Mouse (Mus musculus) liver, embryonic 12.5 days (tissue): ENCODE measurements around the gene Dync1i1. TPM values are rescaled to one million over a fixed set of nuclear protein-coding genes. Genes with fewer than 3 reads are reported as not detected.
"Not testable (repeated sequence)": the region's sequence is repeated elsewhere in the genome, so short reads cannot be mapped to it uniquely, and the experiment has no call there.

ENCODE experiments used
- ATAC-seq: fragments of 200-750 bp; cut with Nextera tagmentation; 2 replicates; pipeline ENCODE4 v1.8.0; 2017; ENCODE audit warnings: moderate number of reproducible peaks, mild to moderate bottlenecking, moderate library complexity
- H3K27ac ChIP-seq: fragments of 300-500 bp; sonication (generic); 2 replicates; pipeline ENCODE4 v1.5.1; 2016; ENCODE audit warnings: mild to moderate bottlenecking
- H3K27me3 ChIP-seq: fragments of 300-500 bp; sonication (generic); replicated peaks from 2 replicates; pipeline ENCODE4 v1.6.1; 2016; ENCODE audit warnings: mild to moderate bottlenecking, moderate library complexity
- H3K36me3 ChIP-seq: fragments of 300-500 bp; sonication (generic); 2 replicates; pipeline ENCODE4 v1.6.1; 2016; ENCODE audit warnings: mild to moderate bottlenecking, moderate library complexity
- H3K4me1 ChIP-seq: fragments of 300-500 bp; sonication (generic); 2 replicates; pipeline ENCODE4 v1.6.1; 2016
- H3K4me2 ChIP-seq: fragments of 300-500 bp; sonication (generic); 2 replicates; pipeline ENCODE4 v1.6.1; 2016; ENCODE audit warnings: mild to moderate bottlenecking, moderate library complexity
- H3K4me3 ChIP-seq: fragments of 300-500 bp; sonication (generic); 2 replicates; pipeline ENCODE4 v1.5.1; 2016; ENCODE audit warnings: mild to moderate bottlenecking, moderate library complexity
- H3K9ac ChIP-seq: fragments of 300-500 bp; sonication (generic); 2 replicates; pipeline ENCODE4 v1.6.1; 2016; ENCODE audit warnings: mild to moderate bottlenecking, moderate library complexity
- H3K9me3 ChIP-seq: fragments of 300-500 bp; sonication (generic); replicated peaks from 2 replicates; pipeline ENCODE4 v1.6.1; 2016; ENCODE audit warnings: mild to moderate bottlenecking, moderate library complexity
- WGBS: fragments of 180-500 bp; shearing (Covaris S2); methylation state at CpG from one replicate; pipeline ENCODE4 v1.1.7; 2016; ENCODE audit not compliant: insufficient replicate concordance; 5-methylcytosine and 5-hydroxymethylcytosine counted together
- polyA plus RNA-seq: library from polyadenylated mRNA; unstranded; fragments of >200 nt; fragmentation: Nextera tagmentation; extraction: Ambion mirVana; gene quantifications from 2 replicates; pipeline ENCODE4 v1.2.1, GENCODE M21; 2016

Gene Dync1i1
- polyA plus RNA-seq = 0.15 and 0.31 TPM in 2 replicates

GRCm38 (mm10) chr6:5725611-5726236 lies at the start of gene Dync1i1:
Gene Dync1i1, plus strand, starts transcription at chr6:5725639.
- Histone ChIP-seq H3K4me1 (peaks cover 4% of the 10 kb centered on the region; the same call in 1 of the 2 replicates), H3K27ac (no peak within 1 kb of the TSS), H3K27me3 (peaks cover 25% of the 10 kb centered on the region), H3K9me3 (no peaks in the 10 kb centered on the region), H3K4me2 (peak within 1 kb of the TSS; percentile 62), H3K9ac (no peak within 1 kb of the TSS), H3K36me3 (no peaks in the 10 kb centered on the region), H3K4me3 (peak within 1 kb of the TSS; percentile 38)
- WGBS = 1% methylated on average over 40 of the region's 40 CpGs
- ATAC-seq = peak; percentile 52; the same call in 1 of the 2 replicates

- Histone ChIP-seq H3K4me3 (no peak overlapping the region), H3K9me3 (no peaks in the 10 kb centered on the region), H3K27ac (no peak overlapping the region), H3K4me2 (no peak overlapping the region), H3K36me3 (no peaks in the 10 kb centered on the region), H3K27me3 (no peaks in the 10 kb centered on the region), H3K4me1 (no peaks in the 10 kb centered on the region), H3K9ac (no peak overlapping the region)
- 74% methylated on average over 3 of the region's 3 CpGs for WGBS
- ATAC-seq = no peak
Observed at GRCm38 (mm10) chr6:5679738-5680137, 45.7 kb upstream of the Dync1i1 start.

GRCm38 (mm10) chr6:5701826-5702225 lies 23.6 kb upstream of the Dync1i1 start:
- H3K9me3 ChIP-seq = no peaks in the 10 kb centered on the region
- H3K4me1 ChIP-seq = no peaks in the 10 kb centered on the region
- H3K27ac ChIP-seq = no peak overlapping the region
- no peak overlapping the region for H3K9ac ChIP-seq
- H3K27me3 ChIP-seq = no peaks in the 10 kb centered on the region
- no peaks in the 10 kb centered on the region for H3K36me3 ChIP-seq
- 70% methylated on average over 2 of the region's 2 CpGs for WGBS
- ATAC-seq = no peak
- no peak overlapping the region for H3K4me2 ChIP-seq
- no peak overlapping the region for H3K4me3 ChIP-seq

GRCm38 (mm10) chr6:5707894-5708293 lies 17.5 kb upstream of the Dync1i1 start:
- H3K27me3 ChIP-seq, H3K9me3 ChIP-seq, ATAC-seq, H3K4me1 ChIP-seq, H3K27ac ChIP-seq, H3K4me2 ChIP-seq, H3K36me3 ChIP-seq, H3K4me3 ChIP-seq, H3K9ac ChIP-seq: not testable (repeated sequence)
- 68% methylated on average over 3 of the region's 3 CpGs for WGBS

- no peak overlapping the region for H3K4me2 ChIP-seq
- no peaks in the 10 kb centered on the region for H3K36me3 ChIP-seq
- no peaks in the 10 kb centered on the region for H3K9me3 ChIP-seq
- H3K27me3 ChIP-seq = no peaks in the 10 kb centered on the region
- no peak overlapping the region for H3K4me3 ChIP-seq
- WGBS = 49% methylated on average over 3 of the region's 3 CpGs
- no peak for ATAC-seq
- no peaks in the 10 kb centered on the region for H3K4me1 ChIP-seq
- no peak overlapping the region for H3K9ac ChIP-seq
- no peak overlapping the region for H3K27ac ChIP-seq
Observed at GRCm38 (mm10) chr6:5710063-5710605, 15.3 kb upstream of the Dync1i1 start.

- Histone ChIP-seq H3K4me3 (no peak overlapping the region), H3K36me3 (no peaks in the 10 kb centered on the region), H3K9me3 (no peaks in the 10 kb centered on the region), H3K27ac (no peak overlapping the region), H3K4me1 (no peaks in the 10 kb centered on the region), H3K4me2 (no peak overlapping the region), H3K27me3 (no peaks in the 10 kb centered on the region), H3K9ac (no peak overlapping the region)
- no peak for ATAC-seq
- 48% methylated on average over 3 of the region's 3 CpGs for WGBS
Observed at GRCm38 (mm10) chr6:5712620-5713019, 12.8 kb upstream of the Dync1i1 start.

- H3K27me3 ChIP-seq = no peaks in the 10 kb centered on the region
- H3K27ac ChIP-seq = no peak overlapping the region
- no peak overlapping the region for H3K9ac ChIP-seq
- H3K4me1 ChIP-seq = no peaks in the 10 kb centered on the region
- H3K4me2 ChIP-seq = no peak overlapping the region
- no peak overlapping the region for H3K4me3 ChIP-seq
- no peaks in the 10 kb centered on the region for H3K9me3 ChIP-seq
- WGBS = 59% methylated on average over 3 of the region's 3 CpGs
- ATAC-seq = no peak
- no peaks in the 10 kb centered on the region for H3K36me3 ChIP-seq
Observed at GRCm38 (mm10) chr6:5715101-5715618, 10.3 kb upstream of the Dync1i1 start.

GRCm38 (mm10) chr6:5718955-5719354 lies 6.5 kb upstream of the Dync1i1 start:
- Histone ChIP-seq H3K4me1 (no peaks in the 10 kb centered on the region), H3K4me2 (no peak overlapping the region), H3K36me3 (no peaks in the 10 kb centered on the region), H3K9ac (no peak overlapping the region), H3K9me3 (no peaks in the 10 kb centered on the region), H3K27me3 (peaks cover 1% of the 10 kb centered on the region; the same call in 1 of the 2 replicates), H3K4me3 (no peak overlapping the region), H3K27ac (no peak overlapping the region)
- no peak for ATAC-seq
- WGBS = 50% methylated on average over 2 of the region's 2 CpGs

- ATAC-seq, H3K27ac ChIP-seq, H3K4me2 ChIP-seq, H3K4me1 ChIP-seq, H3K9ac ChIP-seq, H3K9me3 ChIP-seq, H3K27me3 ChIP-seq, H3K36me3 ChIP-seq, H3K4me3 ChIP-seq: not testable (repeated sequence)
Observed at GRCm38 (mm10) chr6:5720716-5721115, 4.7 kb upstream of the Dync1i1 start.

GRCm38 (mm10) chr6:5723986-5724385 lies 1.5 kb upstream of the Dync1i1 start:
- no peak overlapping the region for H3K4me3 ChIP-seq
- no peak overlapping the region for H3K4me2 ChIP-seq
- no peaks in the 10 kb centered on the region for H3K9me3 ChIP-seq
- ATAC-seq = no peak
- peaks cover 25% of the 10 kb centered on the region for H3K27me3 ChIP-seq
- H3K27ac ChIP-seq = no peak overlapping the region
- H3K4me1 ChIP-seq = peaks cover 4% of the 10 kb centered on the region; the same call in 1 of the 2 replicates
- no peaks in the 10 kb centered on the region for H3K36me3 ChIP-seq
- WGBS = 48% methylated on average over 1 of the region's 1 CpGs
- H3K9ac ChIP-seq = no peak overlapping the region

GRCm38 (mm10) chr6:5726237-5726670 lies 815 bp downstream of the Dync1i1 start:
- WGBS = 6% methylated on average over 10 of the region's 10 CpGs
- H3K36me3 ChIP-seq = no peaks in the 10 kb centered on the region
- peak overlapping the region; percentile 62 for H3K4me2 ChIP-seq
- no peak overlapping the region for H3K27ac ChIP-seq
- peaks cover 25% of the 10 kb centered on the region for H3K27me3 ChIP-seq
- no peak overlapping the region for H3K9ac ChIP-seq
- H3K4me1 ChIP-seq = peaks cover 4% of the 10 kb centered on the region; the same call in 1 of the 2 replicates
- peak overlapping the region; percentile 38 for H3K4me3 ChIP-seq
- ATAC-seq = no peak
- no peaks in the 10 kb centered on the region for H3K9me3 ChIP-seq

- H3K9ac ChIP-seq = no peak overlapping the region
- no peak overlapping the region for H3K4me3 ChIP-seq
- no peak overlapping the region for H3K27ac ChIP-seq
- no peak overlapping the region for H3K4me2 ChIP-seq
- 67% methylated on average over 3 of the region's 3 CpGs for WGBS
- no peak for ATAC-seq
- no peaks in the 10 kb centered on the region for H3K27me3 ChIP-seq
- H3K4me1 ChIP-seq = no peaks in the 10 kb centered on the region
- no peaks in the 10 kb centered on the region for H3K9me3 ChIP-seq
- H3K36me3 ChIP-seq = no peaks in the 10 kb centered on the region
Observed at GRCm38 (mm10) chr6:5733217-5733616, 7.8 kb downstream of the Dync1i1 start.
